In genomic region chr4:66941894-66942293, GRCm38 (mm10) we compare ENCODE assay signal across 15 mouse cellular contexts.
"Had no signal": no experiment of that assay in that cellular context is flagged by ENCODE, and none has a peak within 500 bp of the region (broad histone marks: within the 10 kb centered on the region; RNA-seq: fewer than 3 reads in every experiment).

No protein-coding gene starts in this region.

- H3K4me3 ChIP-seq: layer of hippocampus, adult 2 months; limb, embryonic 13.5 days; midbrain, embryonic 12.5 days; myocyte; neural tube, embryonic 15.5 days; stomach, embryonic 15.5 days had no signal

- H3K27me3 ChIP-seq: limb, embryonic 13.5 days; midbrain, embryonic 12.5 days; neural tube, embryonic 15.5 days; stomach, embryonic 15.5 days had no signal

- H3K4me1 ChIP-seq: midbrain, embryonic 12.5 days; stomach, embryonic 15.5 days had no signal

- H3K4me2 ChIP-seq: limb, embryonic 13.5 days; midbrain, embryonic 12.5 days; neural tube, embryonic 15.5 days; stomach, embryonic 15.5 days had no signal

- H3K27ac ChIP-seq: kidney, postnatal 0 days; layer of hippocampus, adult 2 months; limb, embryonic 13.5 days; liver, embryonic 14.5 days; midbrain, embryonic 12.5 days; neural tube, embryonic 15.5 days; stomach, embryonic 15.5 days had no signal

- DNase-seq: kidney, postnatal 4 days; left cerebral cortex, postnatal 4 days; lung, adult 18-20 months; right cerebral cortex, postnatal 4 days; spleen, adult 18-20 months; thymus, adult 2 months; thymus, postnatal 36 days had no signal

- H3K36me3 ChIP-seq: limb, embryonic 13.5 days; midbrain, embryonic 12.5 days; neural tube, embryonic 15.5 days; stomach, embryonic 15.5 days had no signal

- H3K9me3 ChIP-seq: limb, embryonic 13.5 days; midbrain, embryonic 12.5 days; neural tube, embryonic 15.5 days; stomach, embryonic 15.5 days had no signal

- H3K9ac ChIP-seq: limb, embryonic 13.5 days; liver, embryonic 14.5 days; midbrain, embryonic 12.5 days; neural tube, embryonic 15.5 days; stomach, embryonic 15.5 days had no signal
